Mouse (Mus musculus) ES-Bruce4 (cell line): ENCODE measurements at regions not wholly inside any gene's neighbourhood (a gene's known extent, or its start where the extent isn't known, plus 50 kb on each side); places are given as distances from the start of the nearest gene placed in this dataset.

Experiments
- CTCF ChIP-seq: IDR thresholded peaks from one replicate; pipeline ENCODE4 v1.8.1; 2011; ENCODE audit warnings: low read depth, low read length
- POLR2A ChIP-seq: IDR thresholded peaks from one replicate; pipeline ENCODE4 v1.8.1; 2011; ENCODE audit warnings: low read length; ENCODE audit not compliant: insufficient read depth

- TF ChIP-seq CTCF (peak; percentile 44), POLR2A (no peak)
These were observed 67.4 kb upstream of the Stard3nl start for GRCm38 (mm10) chr13:19462966-19463365.
